Mouse (Mus musculus) right cerebral cortex, postnatal 14 days (tissue): ENCODE data around the gene Zfp69.
A peak's percentile ranks its signal among the peaks of the same experiment; 100 is the strongest.

Experiments
- DNase-seq: peaks from one replicate; pipeline ENCODE4 v3.0.0; 2022

The Zfp69 gene

DNA sequence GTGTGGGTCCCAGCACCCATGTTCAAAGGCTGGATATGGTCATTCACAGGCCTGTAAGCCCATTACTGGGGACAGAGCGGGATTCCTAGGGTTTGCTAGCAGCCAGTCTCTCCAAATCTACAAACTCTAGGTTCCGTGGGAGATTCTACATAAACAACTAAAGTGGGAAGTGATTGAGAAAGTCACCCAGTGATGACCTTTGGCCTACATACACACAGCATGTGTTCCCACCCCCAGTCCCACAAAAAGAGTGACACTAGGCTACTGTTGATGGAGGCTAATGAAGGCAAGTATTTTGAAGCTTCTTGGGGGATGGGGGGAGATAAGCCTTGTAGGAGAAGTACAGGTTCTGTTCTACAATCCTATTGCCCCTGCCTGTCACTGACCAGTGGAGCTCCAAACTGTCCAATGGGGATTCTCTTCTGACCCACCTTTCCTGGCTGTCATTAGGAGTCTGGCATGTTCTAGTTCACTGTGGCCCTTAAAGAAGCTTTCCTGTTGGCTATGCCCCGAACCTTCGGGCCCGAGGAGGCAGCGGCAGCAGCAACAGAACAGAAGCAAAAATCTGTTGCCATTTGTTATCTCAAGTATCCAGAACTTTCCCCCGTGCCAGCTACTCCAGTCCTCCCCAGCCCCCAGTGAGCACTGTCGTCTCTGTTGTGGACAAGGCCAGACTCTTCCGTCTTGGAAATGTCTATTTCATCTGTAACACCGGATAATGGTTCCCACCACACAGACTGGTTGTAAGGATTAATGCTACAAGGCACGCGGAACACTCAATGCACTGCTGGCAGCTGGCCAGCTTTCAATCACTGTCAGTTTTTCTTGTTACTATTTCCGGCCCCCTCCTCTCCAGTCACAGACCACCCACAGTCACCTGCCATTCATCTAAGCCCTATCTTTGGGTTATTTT, 66.0 kb downstream of the Zfp69 start:
- DNase-seq, result no peak

DNA sequence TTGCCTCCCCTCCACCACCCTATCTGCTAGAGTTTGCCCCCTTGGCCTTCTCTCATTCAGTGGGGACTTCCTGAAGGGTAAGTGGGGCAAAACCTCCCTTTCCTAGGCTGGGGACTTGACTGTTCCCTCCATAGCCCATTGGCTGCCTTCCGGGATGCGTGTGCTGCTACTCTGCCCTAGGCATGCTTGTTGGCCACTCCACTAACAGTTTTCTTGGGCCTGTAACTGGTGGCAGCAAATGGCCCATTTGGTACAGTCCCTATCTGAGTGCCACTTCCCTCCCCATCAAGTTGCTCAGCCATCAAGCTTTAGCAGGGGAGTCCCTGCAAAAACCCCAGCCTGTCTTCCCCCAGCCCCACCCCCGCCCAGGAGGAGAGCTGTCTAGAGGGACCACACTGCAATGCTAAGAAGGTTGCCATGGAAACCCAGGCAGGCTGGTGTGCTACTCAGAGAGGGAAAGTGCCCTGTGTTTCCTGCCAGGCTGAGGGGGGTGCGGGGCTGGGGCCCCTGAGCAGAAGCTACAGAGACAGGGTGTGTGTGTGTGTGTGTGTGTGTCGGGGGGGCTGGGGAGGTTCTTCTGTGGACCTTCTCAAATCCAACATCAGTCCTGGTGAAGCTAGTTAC, 69.4 kb downstream of the Zfp69 start:
- DNase-seq, result peak; percentile 64

DNA sequence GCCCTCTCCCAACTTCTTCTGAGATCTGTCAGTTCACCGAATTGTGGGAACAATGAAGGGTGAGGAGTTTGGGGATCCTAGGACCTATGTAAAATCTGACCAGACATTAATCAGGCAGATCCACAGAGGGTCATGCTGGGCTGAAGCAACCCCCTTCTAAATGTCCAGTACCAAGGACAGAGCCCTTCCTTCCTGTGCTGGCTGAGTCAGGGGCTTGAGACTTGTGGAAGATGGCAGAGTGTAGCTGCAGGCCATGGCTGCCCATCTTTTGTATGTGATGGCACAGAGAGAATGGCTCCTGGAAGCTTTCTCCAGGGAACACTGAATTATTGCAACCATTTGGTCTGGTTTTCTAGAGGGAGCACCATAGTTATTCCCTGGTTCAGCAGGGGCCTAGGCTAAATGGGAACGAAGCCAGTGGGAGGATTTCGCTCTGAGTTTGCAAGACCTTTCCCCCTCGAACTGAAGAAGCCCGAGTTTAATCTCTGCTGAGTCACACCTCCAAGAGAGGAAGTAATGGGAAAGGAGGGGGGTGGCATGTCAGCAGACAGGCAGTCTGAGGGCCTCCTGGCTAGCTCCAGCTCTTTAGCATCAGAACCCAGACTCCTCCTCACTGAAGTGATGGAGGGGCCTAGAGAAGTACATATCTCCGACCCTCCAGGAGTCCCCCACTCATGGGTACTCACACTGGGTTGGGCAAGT, 70.6 kb downstream of the Zfp69 start:
- no peak for DNase-seq
